Mouse (Mus musculus) heart, embryonic 14.5 days (tissue): Measurements from ENCODE around the gene Acin1. TPM values are rescaled to one million over a fixed set of nuclear protein-coding genes. Genes with fewer than 3 reads are reported as not detected.

Experiments used
- ATAC-seq: fragments of 200-750 bp; cut with Nextera tagmentation; 2 replicates; pipeline ENCODE4 v1.8.0; 2017; ENCODE audit warnings: low read depth, moderate TSS enrichment; ENCODE audit not compliant: insufficient number of reproducible peaks, insufficient read depth, low FRiP score
- H3K27ac ChIP-seq, 2 experiments: fragments of 200-500 bp in 1 of 2; fragments of 300-500 bp in 1 of 2; sonication (generic) in 1 of 2; replicated peaks in 1 of 2; 2 replicates each; pipeline ENCODE4 v1.5.1; 2012 to 2014; ENCODE audit warnings: low read depth in 2 of 2, low read length in 2 of 2, control low read depth in 1 of 2, mild to moderate bottlenecking in 1 of 2, mixed read lengths in 1 of 2; ENCODE audit not compliant: control insufficient read depth in 1 of 2, insufficient read depth in 1 of 2
- H3K27me3 ChIP-seq: fragments of 300-500 bp; sonication (generic); 2 replicates; pipeline ENCODE4 v1.6.1; 2014; ENCODE audit warnings: mild to moderate bottlenecking, low read length, control low read depth; ENCODE audit not compliant: control insufficient read depth, insufficient read depth
- H3K36me3 ChIP-seq: fragments of 300-500 bp; sonication (generic); 2 replicates; pipeline ENCODE4 v1.6.1; 2014; ENCODE audit warnings: mild to moderate bottlenecking, control low read depth, low read length, mixed read lengths; ENCODE audit not compliant: control insufficient read depth, insufficient read depth
- H3K4me1 ChIP-seq, 2 experiments: fragments of 200-500 bp in 1 of 2; fragments of 300-500 bp in 1 of 2; sonication (generic) in 1 of 2; 2 replicates each; pipeline ENCODE4 v1.6.1; 2012 to 2014; ENCODE audit warnings: low read length in 2 of 2, control low read depth in 1 of 2, mixed read lengths in 1 of 2; ENCODE audit not compliant: control insufficient read depth in 2 of 2, insufficient read depth in 2 of 2
- H3K4me2 ChIP-seq: fragments of 300-500 bp; sonication (generic); 2 replicates; pipeline ENCODE4 v1.6.1; 2014; ENCODE audit warnings: mild to moderate bottlenecking, low read length
- H3K4me3 ChIP-seq, 2 experiments: fragments of 200-500 bp in 1 of 2; fragments of 300-500 bp in 1 of 2; sonication (generic) in 1 of 2; 2 replicates each; pipeline ENCODE4 v1.5.1; 2012 to 2014; ENCODE audit warnings: low read length in 2 of 2, mild to moderate bottlenecking in 2 of 2, control low read depth in 1 of 2, low read depth in 1 of 2, moderate library complexity in 1 of 2; ENCODE audit not compliant: control insufficient read depth in 1 of 2, insufficient read depth in 1 of 2
- H3K9ac ChIP-seq: fragments of 300-500 bp; sonication (generic); 2 replicates; pipeline ENCODE4 v1.6.1; 2014; ENCODE audit warnings: mild to moderate bottlenecking, low read length
- H3K9me3 ChIP-seq: fragments of 300-500 bp; sonication (generic); 2 replicates; pipeline ENCODE4 v1.6.1; 2016; ENCODE audit warnings: low read length, control low read depth; ENCODE audit not compliant: control insufficient read depth
- WGBS: fragments of 180-500 bp; shearing (Covaris S2); extraction: QIAGEN DNeasy Blood & Tissue Kit; methylation state at CpG from one replicate; pipeline ENCODE4 v1.1.7; 2014; 5-methylcytosine and 5-hydroxymethylcytosine counted together
- polyA plus RNA-seq: library from polyadenylated mRNA; unstranded; fragments of >200 nt; fragmentation: Nextera tagmentation; extraction: Ambion mirVana; gene quantifications from 2 replicates; pipeline ENCODE4 v1.2.1, GENCODE M21; 2014

Gene Acin1
- polyA plus RNA-seq, 1 experiment from 2014 or later = 81.1 TPM

- Histone ChIP-seq H3K4me1 (no peaks in the 10 kb centered on the region), H3K27ac (no peak overlapping the region), H3K4me2 (no peak overlapping the region), H3K4me3 (no peak overlapping the region), H3K9me3 (no peaks in the 10 kb centered on the region), H3K36me3 (no peaks in the 10 kb centered on the region), H3K27me3 (no peaks in the 10 kb centered on the region), H3K9ac (no peak overlapping the region)
- WGBS = 58% methylated on average over 6 of the region's 6 CpGs
- ATAC-seq = no peak
These were observed 37.3 kb upstream of the Acin1 start for GRCm38 (mm10) chr14:54724049-54724448.

- H3K9ac ChIP-seq = no peak overlapping the region
- WGBS = 78% methylated on average over 10 of the region's 10 CpGs
- no peak overlapping the region for H3K4me3 ChIP-seq
- H3K36me3 ChIP-seq = no peaks in the 10 kb centered on the region
- no peak overlapping the region for H3K27ac ChIP-seq
- ATAC-seq = no peak
- no peaks in the 10 kb centered on the region for H3K27me3 ChIP-seq
- no peak overlapping the region for H3K4me2 ChIP-seq
- H3K9me3 ChIP-seq = no peaks in the 10 kb centered on the region
- H3K4me1 ChIP-seq = no peaks in the 10 kb centered on the region
These were observed 35.0 kb upstream of the Acin1 start for GRCm38 (mm10) chr14:54721711-54722110.

GRCm38 (mm10) chr14:54720654-54721350 is 34.1 kb upstream of the Acin1 start:
- Histone ChIP-seq H3K27ac (no peak overlapping the region), H3K9me3 (no peaks in the 10 kb centered on the region), H3K9ac (no peak overlapping the region), H3K36me3 (no peaks in the 10 kb centered on the region), H3K27me3 (no peaks in the 10 kb centered on the region), H3K4me2 (no peak overlapping the region), H3K4me1 (no peaks in the 10 kb centered on the region), H3K4me3 (no peak overlapping the region)
- WGBS = 83% methylated on average over 7 of the region's 7 CpGs
- no peak for ATAC-seq

DNA sequence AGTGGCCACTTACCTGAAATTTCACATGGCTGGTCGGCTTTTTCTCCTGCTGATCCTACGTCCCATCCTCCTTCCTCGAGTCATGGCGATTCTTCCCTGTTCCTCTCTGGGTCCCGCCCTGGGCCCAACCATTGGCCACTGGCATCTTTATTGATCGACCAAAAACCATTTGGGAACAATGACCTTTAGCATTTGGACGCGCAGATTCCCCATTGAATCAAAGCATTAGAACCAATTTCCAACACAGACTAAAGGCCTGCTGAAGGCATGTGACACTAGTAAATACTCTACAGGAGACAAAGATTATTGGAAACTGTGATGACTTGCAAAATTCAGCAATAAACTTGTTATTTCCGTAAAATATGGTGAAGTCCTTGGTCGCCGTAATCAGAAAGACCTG is 33.3 kb upstream of the Acin1 start:
- peaks cover 0 to 2% of the 10 kb centered on the region in 2 experiments; a peak in 2 of 4 replicates for H3K4me1 ChIP-seq
- H3K27ac ChIP-seq = no peak overlapping the region
- no peaks in the 10 kb centered on the region for H3K36me3 ChIP-seq
- no peak overlapping the region for H3K4me3 ChIP-seq
- no peaks in the 10 kb centered on the region for H3K9me3 ChIP-seq
- no peaks in the 10 kb centered on the region for H3K27me3 ChIP-seq
- 91% methylated on average over 11 of the region's 11 CpGs for WGBS
- H3K9ac ChIP-seq = no peak overlapping the region
- no peak for ATAC-seq
- H3K4me2 ChIP-seq = no peak overlapping the region

- no peaks in the 10 kb centered on the region for H3K36me3 ChIP-seq
- no peaks in the 10 kb centered on the region for H3K9me3 ChIP-seq
- H3K27me3 ChIP-seq = no peaks in the 10 kb centered on the region
- WGBS = 50% methylated on average over 1 of the region's 1 CpGs
- no peak overlapping the region for H3K9ac ChIP-seq
- ATAC-seq = no peak
- H3K4me2 ChIP-seq = no peak overlapping the region
- H3K27ac ChIP-seq = no peak overlapping the region
- no peak overlapping the region for H3K4me3 ChIP-seq
- peaks cover 6 to 12% of the 10 kb centered on the region in 2 experiments; a peak in 3 of 4 replicates for H3K4me1 ChIP-seq
These were observed 28.7 kb upstream of the Acin1 start for GRCm38 (mm10) chr14:54715402-54715801.

DNA sequence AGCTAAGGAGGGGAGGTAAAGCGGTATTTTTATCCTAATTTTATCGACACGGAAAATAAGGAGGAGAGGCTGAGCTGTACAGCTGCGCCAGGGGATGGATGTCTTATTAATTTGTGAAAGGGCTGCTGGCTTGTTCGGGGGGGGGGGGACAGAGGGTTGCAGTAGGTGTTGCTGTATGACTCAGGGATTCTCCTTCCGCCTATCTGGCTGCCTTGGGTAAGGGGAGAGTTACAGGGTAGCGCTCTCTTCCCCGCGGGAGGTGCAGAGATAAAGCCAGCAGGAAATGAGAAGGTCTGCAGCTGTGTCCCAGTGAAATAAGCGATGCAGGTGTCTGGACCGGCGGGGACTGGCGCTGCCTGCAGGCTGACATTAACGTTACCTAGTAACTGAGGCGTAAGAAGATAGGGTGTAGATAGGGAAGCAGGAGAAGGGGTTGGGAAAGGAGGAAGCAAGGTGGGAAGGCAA is 27.9 kb upstream of the Acin1 start:
- no peak overlapping the region for H3K27ac ChIP-seq
- H3K4me2 ChIP-seq = peak overlapping the region; percentile 88
- peak overlapping the region; percentile 32 for H3K9ac ChIP-seq
- no peak for ATAC-seq
- H3K36me3 ChIP-seq = no peaks in the 10 kb centered on the region
- H3K27me3 ChIP-seq = no peaks in the 10 kb centered on the region
- H3K4me3 ChIP-seq = peak overlapping the region; percentile 41 to 42
- no peaks in the 10 kb centered on the region for H3K9me3 ChIP-seq
- WGBS = under 1% methylated on average over 15 of the region's 15 CpGs
- peaks cover 6 to 12% of the 10 kb centered on the region in 2 experiments; a peak in 3 of 4 replicates for H3K4me1 ChIP-seq

DNA sequence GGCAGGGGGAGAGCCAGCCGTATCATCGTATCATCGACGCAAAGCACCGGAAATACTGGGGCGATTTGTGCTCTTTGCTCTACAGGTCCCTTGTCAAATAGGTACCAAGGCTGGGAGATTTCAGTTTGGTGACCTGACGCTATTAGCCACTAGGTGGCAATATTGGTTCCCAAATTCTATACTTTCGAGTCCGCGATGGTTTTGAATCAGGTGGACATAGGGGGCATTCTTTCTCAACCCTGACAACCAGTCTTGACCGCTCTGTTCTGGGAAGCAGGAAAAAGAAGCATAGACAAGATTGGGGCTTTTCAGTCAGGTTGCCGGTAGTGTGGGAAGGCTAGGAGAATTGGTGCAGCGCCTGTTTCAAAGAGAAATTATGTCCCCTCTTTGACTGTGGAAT is 27.4 kb upstream of the Acin1 start:
- Histone ChIP-seq H3K4me2 (peak overlapping the region; percentile 88), H3K4me3 (peak overlapping the region; percentile 41 to 42), H3K36me3 (no peaks in the 10 kb centered on the region), H3K9ac (peak overlapping the region; percentile 32), H3K4me1 (peaks cover 6 to 12% of the 10 kb centered on the region in 2 experiments; a peak in 3 of 4 replicates), H3K9me3 (no peaks in the 10 kb centered on the region), H3K27ac (no peak overlapping the region), H3K27me3 (no peaks in the 10 kb centered on the region)
- WGBS = 2% methylated on average over 13 of the region's 13 CpGs
- no peak for ATAC-seq

DNA sequence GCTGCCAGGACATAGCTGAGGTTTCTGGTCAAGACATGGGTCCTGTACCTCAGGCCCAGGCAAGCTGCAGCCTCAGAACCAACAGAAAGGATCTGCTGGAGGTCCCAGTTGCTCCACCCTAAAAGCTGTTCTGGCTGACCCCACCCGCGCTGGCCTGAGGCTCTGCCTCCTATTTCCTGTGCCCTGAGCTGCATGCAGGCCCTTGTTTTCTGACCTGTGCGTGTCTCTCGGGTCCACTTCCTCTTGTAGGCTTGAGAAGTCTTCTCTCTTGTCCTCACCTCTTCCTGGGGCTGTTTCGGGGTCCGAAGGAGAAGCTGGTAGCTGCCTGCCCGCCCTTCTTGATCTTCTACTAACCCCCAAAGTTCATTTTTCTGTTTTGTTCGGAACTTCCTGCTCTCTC is 26.1 kb upstream of the Acin1 start:
- Histone ChIP-seq H3K4me2 (no peak overlapping the region), H3K9ac (no peak overlapping the region), H3K27me3 (no peaks in the 10 kb centered on the region), H3K27ac (no peak overlapping the region), H3K4me1 (peaks cover 6 to 12% of the 10 kb centered on the region in 2 experiments; a peak in 3 of 4 replicates), H3K36me3 (no peaks in the 10 kb centered on the region), H3K4me3 (no peak overlapping the region), H3K9me3 (no peaks in the 10 kb centered on the region)
- 53% methylated on average over 8 of the region's 8 CpGs for WGBS
- no peak for ATAC-seq
